Mouse (Mus musculus): ENCODE results near the gene Pga5. TPM values are rescaled to one million over a fixed set of nuclear protein-coding genes. Genes with fewer than 3 reads are reported as not detected.

The Pga5 gene
- polyA plus RNA-seq, 1 experiment = 0.20 TPM

GRCm38 (mm10) chr19:10665093-10665492, 12.8 kb downstream of the Pga5 start:
- Histone ChIP-seq H3K36me3 (ENCODE audit: control insufficient read depth, insufficient read depth, low read length) (no peaks in the 10 kb centered on the region), H3K27ac (ENCODE audit: control insufficient read depth, insufficient read depth, low read depth, low read length) (no peak overlapping the region), H3K27me3 (ENCODE audit: control insufficient read depth, insufficient read depth, low read length) (no peaks in the 10 kb centered on the region), H3K4me3 (ENCODE audit: control insufficient read depth, low read depth, low read length) (no peak overlapping the region), H3K4me1 (ENCODE audit: control insufficient read depth, insufficient read depth, low read length) (no peaks in the 10 kb centered on the region)
- no peak for TF ChIP-seq POLR2A (IDR thresholded peaks at IDR 0.05; ENCODE audit: control insufficient read depth, low read depth, low read length)
- no peak for TF ChIP-seq CTCF (IDR thresholded peaks at IDR 0.05; ENCODE audit: control insufficient read depth, insufficient read depth, insufficient replicate concordance, low read depth, low read length)

GRCm38 (mm10) chr19:10662665-10663064, 15.2 kb downstream of the Pga5 start:
- Histone ChIP-seq H3K4me3 (ENCODE audit: control insufficient read depth, low read depth, low read length) (no peak overlapping the region), H3K36me3 (ENCODE audit: control insufficient read depth, insufficient read depth, low read length) (no peaks in the 10 kb centered on the region), H3K27ac (ENCODE audit: control insufficient read depth, insufficient read depth, low read depth, low read length) (no peak overlapping the region), H3K4me1 (ENCODE audit: control insufficient read depth, insufficient read depth, low read length) (no peaks in the 10 kb centered on the region), H3K27me3 (ENCODE audit: control insufficient read depth, insufficient read depth, low read length) (no peaks in the 10 kb centered on the region)
- no peak for TF ChIP-seq POLR2A (IDR thresholded peaks at IDR 0.05; ENCODE audit: control insufficient read depth, low read depth, low read length)

- TF ChIP-seq POLR2A (IDR thresholded peaks at IDR 0.05; ENCODE audit: control insufficient read depth, low read depth, low read length) = no peak
- no peak for TF ChIP-seq CTCF (IDR thresholded peaks at IDR 0.05; ENCODE audit: control insufficient read depth, insufficient read depth, insufficient replicate concordance, low read depth, low read length)
- no peaks in the 10 kb centered on the region for H3K4me1 ChIP-seq (ENCODE audit: control insufficient read depth, insufficient read depth, low read length)
Observed at GRCm38 (mm10) chr19:10661919-10662318, 16.0 kb downstream of the Pga5 start.

GRCm38 (mm10) chr19:10661373-10661772, 16.5 kb downstream of the Pga5 start:
- no peak overlapping the region for H3K27ac ChIP-seq (ENCODE audit: control insufficient read depth, insufficient read depth, low read depth, low read length)
- TF ChIP-seq POLR2A (IDR thresholded peaks at IDR 0.05; ENCODE audit: control insufficient read depth, low read depth, low read length) = no peak
- no peak for TF ChIP-seq CTCF (IDR thresholded peaks at IDR 0.05; ENCODE audit: control insufficient read depth, insufficient read depth, insufficient replicate concordance, low read depth, low read length)
- no peaks in the 10 kb centered on the region for H3K36me3 ChIP-seq (ENCODE audit: control insufficient read depth, insufficient read depth, low read length)
- H3K4me3 ChIP-seq (ENCODE audit: control insufficient read depth, low read depth, low read length) = no peak overlapping the region
- H3K4me1 ChIP-seq (ENCODE audit: control insufficient read depth, insufficient read depth, low read length) = no peaks in the 10 kb centered on the region
- no peaks in the 10 kb centered on the region for H3K27me3 ChIP-seq (ENCODE audit: control insufficient read depth, insufficient read depth, low read length)

More at GRCm38 (mm10) chr19:10661919-10662318, 16.0 kb downstream of the Pga5 start:
- Histone ChIP-seq H3K27me3 (ENCODE audit: control insufficient read depth, insufficient read depth, low read length) (no peaks in the 10 kb centered on the region), H3K36me3 (ENCODE audit: control insufficient read depth, insufficient read depth, low read length) (no peaks in the 10 kb centered on the region), H3K27ac (ENCODE audit: control insufficient read depth, insufficient read depth, low read depth, low read length) (no peak overlapping the region), H3K4me3 (ENCODE audit: control insufficient read depth, low read depth, low read length) (no peak overlapping the region)

GRCm38 (mm10) chr19:10658406-10658805, 19.5 kb downstream of the Pga5 start:
- Histone ChIP-seq H3K4me1 (ENCODE audit: control insufficient read depth, insufficient read depth, low read length) (no peaks in the 10 kb centered on the region), H3K36me3 (ENCODE audit: control insufficient read depth, insufficient read depth, low read length) (no peaks in the 10 kb centered on the region), H3K27me3 (ENCODE audit: control insufficient read depth, insufficient read depth, low read length) (no peaks in the 10 kb centered on the region), H3K4me3 (ENCODE audit: control insufficient read depth, low read depth, low read length) (no peak overlapping the region), H3K27ac (ENCODE audit: control insufficient read depth, insufficient read depth, low read depth, low read length) (no peak overlapping the region)
- TF ChIP-seq POLR2A (IDR thresholded peaks at IDR 0.05; ENCODE audit: control insufficient read depth, low read depth, low read length) (no peak), CTCF (IDR thresholded peaks at IDR 0.05; ENCODE audit: control insufficient read depth, insufficient read depth, insufficient replicate concordance, low read depth, low read length) (no peak)

- no peak for TF ChIP-seq CTCF (IDR thresholded peaks at IDR 0.05; ENCODE audit: control insufficient read depth, insufficient read depth, insufficient replicate concordance, low read depth, low read length)
- TF ChIP-seq POLR2A (IDR thresholded peaks at IDR 0.05; ENCODE audit: control insufficient read depth, low read depth, low read length) = no peak
- Histone ChIP-seq H3K27me3 (ENCODE audit: control insufficient read depth, insufficient read depth, low read length) (no peaks in the 10 kb centered on the region), H3K36me3 (ENCODE audit: control insufficient read depth, insufficient read depth, low read length) (no peaks in the 10 kb centered on the region), H3K27ac (ENCODE audit: control insufficient read depth, insufficient read depth, low read depth, low read length) (no peak overlapping the region), H3K4me3 (ENCODE audit: control insufficient read depth, low read depth, low read length) (no peak overlapping the region), H3K4me1 (ENCODE audit: control insufficient read depth, insufficient read depth, low read length) (no peaks in the 10 kb centered on the region)
Observed at GRCm38 (mm10) chr19:10657742-10658141, 20.1 kb downstream of the Pga5 start.

- no peaks in the 10 kb centered on the region for H3K36me3 ChIP-seq (ENCODE audit: control insufficient read depth, insufficient read depth, low read length)
- no peaks in the 10 kb centered on the region for H3K27me3 ChIP-seq (ENCODE audit: control insufficient read depth, insufficient read depth, low read length)
- no peak overlapping the region for H3K27ac ChIP-seq (ENCODE audit: control insufficient read depth, insufficient read depth, low read depth, low read length)
- TF ChIP-seq CTCF (IDR thresholded peaks at IDR 0.05; ENCODE audit: control insufficient read depth, insufficient read depth, insufficient replicate concordance, low read depth, low read length) (no peak), POLR2A (IDR thresholded peaks at IDR 0.05; ENCODE audit: control insufficient read depth, low read depth, low read length) (no peak)
- H3K4me3 ChIP-seq (ENCODE audit: control insufficient read depth, low read depth, low read length) = no peak overlapping the region
- H3K4me1 ChIP-seq (ENCODE audit: control insufficient read depth, insufficient read depth, low read length) = no peaks in the 10 kb centered on the region
Observed at GRCm38 (mm10) chr19:10656058-10656457, 21.8 kb downstream of the Pga5 start.

- Histone ChIP-seq H3K4me1 (ENCODE audit: control insufficient read depth, insufficient read depth, low read length) (peaks cover 11% of the 10 kb centered on the region), H3K36me3 (ENCODE audit: control insufficient read depth, insufficient read depth, low read length) (no peaks in the 10 kb centered on the region), H3K27ac (ENCODE audit: control insufficient read depth, insufficient read depth, low read depth, low read length) (no peak overlapping the region), H3K4me3 (ENCODE audit: control insufficient read depth, low read depth, low read length) (no peak overlapping the region), H3K27me3 (ENCODE audit: control insufficient read depth, insufficient read depth, low read length) (no peaks in the 10 kb centered on the region)
- TF ChIP-seq POLR2A (IDR thresholded peaks at IDR 0.05; ENCODE audit: control insufficient read depth, low read depth, low read length) (peak; percentile 28; the same call in 1 of the 2 replicates), CTCF (IDR thresholded peaks at IDR 0.05; ENCODE audit: control insufficient read depth, insufficient read depth, insufficient replicate concordance, low read depth, low read length) (no peak)
Observed at GRCm38 (mm10) chr19:10648156-10648555, 29.7 kb downstream of the Pga5 start.

All from testis, adult 2 months (tissue).